Mouse (Mus musculus) thymus, postnatal 14 days (tissue): ENCODE data around the gene Serinc5.

Source experiments
- DNase-seq: peaks from one replicate; pipeline ENCODE4 v3.0.0; 2021

The Serinc5 gene

GRCm38 (mm10) chr13:92751726-92752565 is 141.1 kb downstream of the Serinc5 start:
- DNase-seq: no peak

- no peak for DNase-seq
These were observed 142.8 kb downstream of the Serinc5 start for GRCm38 (mm10) chr13:92753676-92754075.

GRCm38 (mm10) chr13:92755036-92755435 is 144.1 kb downstream of the Serinc5 start:
- no peak for DNase-seq

- DNase-seq: no peak
These were observed 147.2 kb downstream of the Serinc5 start for GRCm38 (mm10) chr13:92757972-92758585.

GRCm38 (mm10) chr13:92759096-92759495 is 148.2 kb downstream of the Serinc5 start:
- DNase-seq: no peak

- DNase-seq: no peak
These were observed 149.6 kb downstream of the Serinc5 start for GRCm38 (mm10) chr13:92760519-92760918.
